Mouse (Mus musculus): Measurements from ENCODE around the gene Cpped1.

The Cpped1 gene

GRCm38 (mm10) chr16:11909035-11909591 lies at the start of gene Cpped1:
Cpped1 (minus strand) TSS chr16:11909445.
- DNase-seq (ENCODE audit: low spot score in 2 of 2) = peak; percentile 82 to 86

- peak; percentile 16 to 37 for DNase-seq (ENCODE audit: low spot score in 2 of 2)
These were observed 31.2 kb upstream of the Cpped1 start for GRCm38 (mm10) chr16:11940477-11940876.

GRCm38 (mm10) chr16:11910801-11911200 lies 1.6 kb upstream of the Cpped1 start:
- no peak for DNase-seq (ENCODE audit: low spot score in 2 of 2)

GRCm38 (mm10) chr16:11909817-11910216 lies 572 bp upstream of the Cpped1 start:
- DNase-seq (ENCODE audit: low spot score in 2 of 2) = no peak

- no peak for DNase-seq (ENCODE audit: low spot score in 2 of 2)
These were observed 707 bp downstream of the Cpped1 start for GRCm38 (mm10) chr16:11908461-11909014.

GRCm38 (mm10) chr16:11907816-11908215 lies 1.4 kb downstream of the Cpped1 start:
- DNase-seq (ENCODE audit: low spot score in 2 of 2) = no peak

- DNase-seq (ENCODE audit: low spot score in 2 of 2) = no peak
These were observed 2.3 kb downstream of the Cpped1 start for GRCm38 (mm10) chr16:11906906-11907305.

GRCm38 (mm10) chr16:11905216-11905615 lies 4.0 kb downstream of the Cpped1 start:
- DNase-seq (ENCODE audit: low spot score in 2 of 2) = no peak

DNA sequence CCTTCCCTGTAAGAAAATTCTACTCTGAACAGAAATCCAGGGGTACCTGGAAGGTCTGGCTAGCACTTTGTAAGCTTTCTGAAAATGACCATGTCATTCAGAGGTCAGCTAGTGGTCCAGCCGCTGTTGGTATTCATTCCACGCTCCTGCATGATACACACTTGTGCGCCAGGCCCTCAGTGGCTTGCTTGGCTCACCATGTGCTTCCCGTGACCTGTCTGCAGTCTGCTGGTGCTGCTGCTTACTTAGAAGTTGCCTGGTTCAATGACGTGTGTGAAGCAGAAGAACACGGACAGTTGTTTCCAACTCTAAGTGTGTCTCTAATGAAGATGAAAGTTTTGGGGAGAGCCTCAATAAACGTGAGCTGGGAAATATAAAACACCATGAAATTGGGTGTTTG lies 7.2 kb downstream of the Cpped1 start:
- no peak for DNase-seq (ENCODE audit: low spot score in 2 of 2)

DNA sequence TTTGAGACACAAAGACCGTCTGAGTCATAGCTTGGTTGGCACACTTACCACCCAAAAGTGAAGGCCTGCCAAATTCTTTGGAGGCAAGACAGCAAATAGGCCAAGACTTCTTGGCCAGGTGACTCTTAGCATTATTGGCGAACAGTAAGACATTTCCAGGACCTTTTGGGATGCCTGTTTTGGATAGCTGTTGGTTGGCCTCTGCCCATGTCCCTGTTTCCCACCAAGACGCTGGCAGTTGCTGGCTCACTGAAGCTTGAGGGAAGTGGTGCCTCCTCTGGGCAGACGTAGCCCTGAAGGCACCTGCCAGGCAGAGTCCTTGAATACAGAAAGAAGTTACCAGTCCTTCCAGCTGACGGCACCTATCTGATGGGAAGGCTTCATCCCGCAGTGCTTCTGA lies 8.9 kb downstream of the Cpped1 start:
- DNase-seq (ENCODE audit: low spot score in 2 of 2) = no peak

- DNase-seq (ENCODE audit: low spot score in 2 of 2) = no peak
These were observed 12.8 kb downstream of the Cpped1 start for GRCm38 (mm10) chr16:11896411-11896810.

DNA sequence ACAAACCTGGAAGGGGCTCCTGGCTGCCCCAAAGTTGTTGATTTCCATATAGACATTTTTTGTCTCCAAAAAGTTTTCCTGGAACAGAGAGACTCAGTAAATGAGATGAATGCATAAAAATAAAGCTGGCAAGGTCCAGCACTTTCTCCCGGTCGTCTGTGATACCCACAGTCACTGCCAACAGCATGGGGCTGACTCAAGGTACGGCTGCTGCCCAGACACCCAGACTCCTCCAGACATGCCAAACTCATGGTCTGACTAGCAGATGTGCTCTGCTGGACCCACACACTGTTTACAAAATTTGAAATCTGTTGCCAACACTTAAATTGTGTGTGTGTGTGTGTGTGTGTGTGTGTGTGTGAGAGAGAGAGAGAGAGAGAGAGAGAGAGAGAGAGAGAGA lies 14.4 kb downstream of the Cpped1 start:
- no peak for DNase-seq (ENCODE audit: low spot score in 2 of 2)

DNA sequence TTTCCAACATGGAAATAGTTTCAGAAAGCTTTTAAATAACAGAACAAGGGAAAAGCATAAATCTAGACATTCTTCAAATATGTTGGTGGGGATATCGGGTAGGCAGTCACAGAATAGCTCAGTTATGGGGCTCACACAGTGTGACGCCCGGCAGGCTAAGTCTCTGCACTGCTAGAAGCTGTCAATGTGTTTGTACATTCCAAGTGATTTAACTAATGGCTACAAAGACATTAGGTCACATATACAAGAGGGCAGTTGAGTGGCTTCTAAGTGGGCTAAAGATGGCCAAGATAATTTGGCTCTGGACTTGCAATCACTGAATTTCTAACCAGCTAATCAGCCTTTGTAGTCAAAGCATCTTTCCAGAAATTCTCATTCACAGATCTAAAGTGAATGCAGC lies 19.1 kb downstream of the Cpped1 start:
- DNase-seq (ENCODE audit: low spot score in 2 of 2) = no peak

- DNase-seq (ENCODE audit: low spot score in 2 of 2) = no peak
These were observed 19.5 kb downstream of the Cpped1 start for GRCm38 (mm10) chr16:11889741-11890140.

- DNase-seq (ENCODE audit: low spot score in 2 of 2) = no peak
These were observed 27.4 kb downstream of the Cpped1 start for GRCm38 (mm10) chr16:11881795-11882194.

- no peak for DNase-seq (ENCODE audit: low spot score in 2 of 2)
These were observed 28.8 kb downstream of the Cpped1 start for GRCm38 (mm10) chr16:11880461-11880860.

GRCm38 (mm10) chr16:11879196-11879595 lies 30.0 kb downstream of the Cpped1 start:
- no peak for DNase-seq (ENCODE audit: low spot score in 2 of 2)

DNA sequence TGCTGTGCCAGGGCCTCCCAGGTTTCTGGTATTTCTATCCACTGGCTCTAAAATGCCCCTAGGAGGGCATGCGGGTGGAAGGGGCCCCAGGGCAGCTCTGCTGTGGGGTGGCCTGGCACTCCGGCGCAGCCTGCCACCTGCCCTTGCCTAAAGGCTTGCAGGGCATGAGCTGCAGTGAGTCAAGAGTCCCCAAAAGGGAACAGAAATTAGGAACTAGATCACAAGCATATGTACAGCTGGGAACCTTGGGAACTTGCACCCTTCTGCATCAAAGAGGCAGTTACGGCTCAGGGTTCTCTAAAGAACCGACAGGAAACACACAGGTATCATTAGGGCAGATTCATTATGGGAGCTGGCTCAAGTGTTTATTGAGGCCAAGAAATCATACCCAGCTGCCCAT lies 34.0 kb downstream of the Cpped1 start:
- no peak for DNase-seq (ENCODE audit: low spot score in 2 of 2)

- no peak for DNase-seq (ENCODE audit: low spot score in 2 of 2)
These were observed 36.0 kb downstream of the Cpped1 start for GRCm38 (mm10) chr16:11873292-11873691.

DNA sequence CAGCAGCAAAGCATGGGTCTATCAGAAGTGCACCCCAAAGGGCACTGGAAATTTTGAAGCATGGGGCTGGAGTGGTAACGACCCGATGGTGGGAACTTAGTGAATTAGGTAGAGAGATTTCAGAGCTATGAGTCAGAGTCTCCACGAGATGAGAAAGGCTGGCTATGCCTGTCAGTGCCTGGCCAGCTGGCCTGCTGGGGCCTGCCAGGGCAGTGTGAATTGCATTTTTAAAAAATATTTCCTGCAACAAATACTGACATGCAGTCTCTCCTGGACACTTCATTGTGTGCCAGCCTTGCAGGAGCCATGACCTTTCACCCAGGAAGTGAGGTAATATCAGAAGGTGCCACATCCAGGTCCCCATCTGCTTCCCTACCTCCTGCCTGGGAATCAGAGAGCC lies 40.8 kb downstream of the Cpped1 start:
- DNase-seq (ENCODE audit: low spot score in 2 of 2) = no peak

DNA sequence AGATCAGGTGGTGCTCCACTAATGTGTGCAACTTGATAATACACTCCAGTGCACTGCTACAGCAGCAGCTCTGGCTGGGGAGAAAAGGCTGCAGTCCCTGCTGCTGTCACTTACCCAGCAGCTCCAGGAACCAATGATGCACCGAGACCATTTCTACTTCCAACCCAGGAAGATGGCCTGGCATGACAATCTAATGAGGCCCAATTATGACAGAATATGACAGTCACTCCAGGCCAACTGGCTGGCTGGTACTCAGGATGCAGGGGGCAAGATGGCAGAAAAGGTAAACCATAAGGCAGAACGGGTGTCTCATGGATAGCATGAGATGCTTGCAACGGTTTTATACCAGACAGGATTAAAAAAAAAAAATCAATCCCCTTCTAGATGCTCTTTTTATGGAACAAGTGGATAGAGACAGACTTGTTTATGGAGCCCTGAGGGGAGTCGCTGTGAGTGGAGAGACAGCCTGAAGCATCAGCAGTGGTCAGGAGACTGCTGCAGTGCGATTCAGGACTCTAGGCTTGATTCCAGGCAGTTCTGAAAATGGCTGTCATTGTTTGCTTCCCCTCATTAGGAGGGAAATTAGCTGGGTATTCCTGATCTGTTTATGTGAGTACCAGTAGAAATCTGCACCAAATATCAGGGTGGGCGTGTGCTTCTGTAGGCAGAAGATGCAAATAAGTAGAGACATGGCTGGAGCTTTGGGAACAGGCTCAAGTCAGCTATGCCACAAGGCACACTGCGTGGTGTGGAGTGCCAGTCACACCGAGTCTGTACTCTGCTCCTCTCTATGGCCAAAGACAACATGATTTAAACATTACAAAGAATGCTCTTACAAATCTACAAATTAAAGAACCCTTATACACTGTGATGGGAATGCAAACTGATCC lies 56.3 kb downstream of the Cpped1 start:
- no peak for DNase-seq (ENCODE audit: low spot score in 2 of 2)

- DNase-seq (ENCODE audit: low spot score in 2 of 2) = no peak
These were observed 60.1 kb downstream of the Cpped1 start for GRCm38 (mm10) chr16:11848990-11849658.

Measured in natural killer cell, adult 2 months (primary cell).